Mouse (Mus musculus) heart, adult 2 months (tissue): ENCODE results near the gene Sytl1.

Experiments
- CTCF ChIP-seq: fragments of 200-600 bp; IDR thresholded peaks from 2 replicates; pipeline ENCODE4 v1.8.1; 2022; ENCODE audit warnings: antibody characterized with exemption, mild to moderate bottlenecking, moderate library complexity
- POLR2A ChIP-seq: fragments of 200-500 bp; IDR thresholded peaks from 2 replicates; pipeline ENCODE4 v1.6.1; 2011; ENCODE audit warnings: mild to moderate bottlenecking, low read depth, low read length, control low read depth; ENCODE audit not compliant: insufficient read depth

- TF ChIP-seq CTCF, result no peak
- TF ChIP-seq POLR2A, result no peak
Measured at GRCm38 (mm10) chr4:133243538-133243937, 19.4 kb downstream of the Sytl1 start.
